Mouse (Mus musculus) forelimb bud, embryonic 11.5 days (tissue): ENCODE measurements at regions not wholly inside any gene's neighbourhood (a gene's known extent, or its start where the extent isn't known, plus 50 kb on each side); places are given as distances from the start of the nearest gene placed in this dataset.

ENCODE experiments used
- DNase-seq: peaks from one replicate; pipeline ENCODE4 v3.0.0-alpha.2; 2012; ENCODE audit warnings: low read depth, low spot score

GRCm38 (mm10) chr3:70957470-70957869 lies 950.1 kb downstream of the Otol1 start:
- DNase-seq = peak; percentile 3

- DNase-seq = no peak
Observed at GRCm38 (mm10) chr3:70962498-70962897, 955.1 kb downstream of the Otol1 start.

- no peak for DNase-seq
Observed at GRCm38 (mm10) chr3:70976945-70977344, 969.5 kb downstream of the Otol1 start.

GRCm38 (mm10) chr3:70990916-70991315 lies 983.5 kb downstream of the Otol1 start:
- no peak for DNase-seq

GRCm38 (mm10) chr3:71003052-71003451 lies 995.6 kb downstream of the Otol1 start:
- no peak for DNase-seq
